Mouse (Mus musculus) stomach, adult 2 months (tissue): ENCODE results near the gene Pcmtd2. TPM values are rescaled to one million over a fixed set of nuclear protein-coding genes. Genes with fewer than 3 reads are reported as not detected.

ENCODE experiments used
- polyA plus RNA-seq: library from polyadenylated mRNA; depleted of rRNA; stranded (reverse); fragments of >200 nt; gene quantifications from 2 replicates; pipeline ENCODE4 v1.2.3, GENCODE M21; 2012; rRNA removed

The Pcmtd2 gene
- 4.0 and 5.6 TPM in 2 replicates for polyA plus RNA-seq

GRCm38 (mm10) chr2:181837372-181838292, at the start of gene Pcmtd2:
Gene Pcmtd2, plus strand, starts transcription at chr2:181837854.

GRCm38 (mm10) chr2:181863791-181864535, 26.3 kb downstream of the Pcmtd2 start, which contains the start of gene Polr3k:
Gene Polr3k, plus strand, starts transcription at chr2:181864337.

Other genes with a start within 250 kb of the Pcmtd2 start
- gene Prpf6, start 246.0 kb upstream of the Pcmtd2 start, polyA plus RNA-seq = 2.3 and 2.9 TPM in 2 replicates
- 11.0 and 13.7 TPM in 2 replicates for gene Zfp512b, start 245.1 kb upstream of the Pcmtd2 start, polyA plus RNA-seq
- gene Samd10, start 238.6 kb upstream of the Pcmtd2 start, polyA plus RNA-seq = 19.3 and 23.2 TPM in 2 replicates
- 0.38 TPM in 1 of 2 replicates, not detected in the other for gene Gm29797, start 180.8 kb upstream of the Pcmtd2 start, polyA plus RNA-seq
- 52.0 and 83.5 TPM in 2 replicates for gene Sox18, start 166.2 kb upstream of the Pcmtd2 start, polyA plus RNA-seq
- gene Tcea2, start 157.5 kb upstream of the Pcmtd2 start, polyA plus RNA-seq = 1.8 and 4.8 TPM in 2 replicates
- gene Rgs19, start 143.9 kb upstream of the Pcmtd2 start, polyA plus RNA-seq = 16.6 and 21.6 TPM in 2 replicates
- not detected in 2 replicates for gene Lkaaear1, start 139.4 kb upstream of the Pcmtd2 start, polyA plus RNA-seq
- gene Oprl1, start 122.8 kb upstream of the Pcmtd2 start, polyA plus RNA-seq = 0.11 and 0.25 TPM in 2 replicates
- 0.22 and 0.34 TPM in 2 replicates for gene Myt1, start 74.5 kb upstream of the Pcmtd2 start, polyA plus RNA-seq
- 0.55 and 1.3 TPM in 2 replicates for gene Polr3k, start 26.5 kb downstream of the Pcmtd2 start, polyA plus RNA-seq
- not detected in 2 replicates for gene Gm14496, start 153.3 kb downstream of the Pcmtd2 start, polyA plus RNA-seq